Mouse (Mus musculus) adrenal gland, postnatal 25 days (tissue): ENCODE data around the gene Phf5a. TPM values are rescaled to one million over a fixed set of nuclear protein-coding genes. Genes with fewer than 3 reads are reported as not detected.

Experiments used
- DNase-seq: peaks from one replicate; pipeline ENCODE4 v3.0.0; 2021; ENCODE audit warnings: mixed read lengths
- total RNA-seq: library from RNA; stranded (reverse); gene quantifications from 2 replicates; pipeline ENCODE4 v1.2.3, GENCODE M21; 2021

Phf5a gene
- total RNA-seq, 1 experiment from 2014 or later = 58.7 TPM

DNA sequence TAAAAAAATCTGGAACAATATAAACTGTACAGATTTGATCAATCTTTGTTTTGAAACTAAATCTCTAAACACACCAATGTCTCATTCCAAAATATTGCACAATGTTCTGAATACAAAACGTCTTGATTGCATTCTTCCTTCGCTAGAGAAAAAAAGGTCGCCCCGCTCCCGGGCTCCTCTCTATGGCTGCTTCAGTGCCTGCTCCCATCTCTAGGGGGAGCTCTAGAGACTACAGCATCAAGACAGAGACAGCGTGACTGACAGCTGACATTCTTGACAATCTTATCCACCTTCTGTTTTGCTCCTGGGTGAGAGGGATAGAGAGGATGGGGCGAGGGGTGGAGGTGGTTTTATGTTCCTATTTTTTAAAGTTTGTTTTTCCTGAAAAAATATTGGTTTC lies 23.4 kb downstream of the Phf5a start:
- DNase-seq = peak; percentile 48

DNA sequence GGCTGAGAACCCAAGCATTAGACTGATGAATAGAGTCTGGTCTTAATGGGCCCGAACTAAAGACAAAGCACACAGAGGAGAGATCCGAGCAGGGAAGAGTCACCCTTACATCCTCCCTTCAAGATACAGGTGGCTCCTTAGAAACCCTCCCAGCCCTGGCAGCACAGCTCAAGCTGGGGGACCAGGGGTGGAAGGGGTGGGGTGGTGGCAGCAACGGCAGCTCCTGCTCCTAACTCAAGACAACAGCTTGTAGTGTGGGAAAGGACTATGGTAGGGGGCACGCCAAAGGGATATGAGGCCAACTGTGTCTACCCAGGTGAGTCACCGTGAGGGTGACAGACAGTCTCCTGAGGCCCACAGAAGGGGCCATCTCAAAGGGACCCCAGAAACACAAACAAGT lies 23.9 kb downstream of the Phf5a start:
- no peak for DNase-seq

DNA sequence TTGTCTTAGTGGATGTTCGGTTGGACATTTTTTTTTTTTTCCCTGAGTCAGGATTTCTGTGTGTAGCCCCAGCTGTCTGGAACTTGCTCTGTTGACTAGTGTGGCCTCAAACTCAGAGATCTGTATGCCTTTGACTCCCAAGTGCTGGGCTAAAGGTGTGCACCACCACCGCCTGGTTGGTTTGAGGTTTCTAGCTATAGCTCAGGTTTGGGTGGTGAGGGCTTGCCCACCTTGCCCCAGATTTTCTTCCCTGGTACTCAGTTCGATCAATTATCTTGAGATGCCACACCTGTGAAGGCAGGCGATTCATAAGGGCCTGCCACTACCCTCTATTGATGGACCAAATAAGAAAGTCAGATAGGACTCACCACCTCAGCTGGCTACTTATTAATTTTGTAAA lies 24.6 kb downstream of the Phf5a start:
- DNase-seq = no peak

DNA sequence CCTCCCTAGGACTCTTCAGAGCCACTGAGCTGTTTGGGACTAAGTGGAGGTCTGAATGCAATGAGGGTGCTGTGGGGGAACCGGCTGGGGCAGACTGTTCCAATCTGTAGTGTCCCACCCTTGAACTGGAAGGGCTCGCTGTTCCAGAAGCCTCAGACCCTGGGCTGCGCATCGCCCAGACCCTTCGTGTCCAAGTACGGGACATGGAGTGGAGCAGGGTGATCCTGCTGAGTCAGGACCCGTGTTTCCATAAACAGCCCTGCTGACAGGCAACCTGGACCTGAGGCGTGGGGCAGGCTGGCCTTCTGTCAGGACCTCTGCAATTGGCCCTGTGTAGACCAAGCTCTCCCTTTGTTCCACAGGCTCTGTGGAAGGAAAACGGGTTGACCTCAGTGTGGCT lies 25.0 kb downstream of the Phf5a start:
- DNase-seq = no peak

DNA sequence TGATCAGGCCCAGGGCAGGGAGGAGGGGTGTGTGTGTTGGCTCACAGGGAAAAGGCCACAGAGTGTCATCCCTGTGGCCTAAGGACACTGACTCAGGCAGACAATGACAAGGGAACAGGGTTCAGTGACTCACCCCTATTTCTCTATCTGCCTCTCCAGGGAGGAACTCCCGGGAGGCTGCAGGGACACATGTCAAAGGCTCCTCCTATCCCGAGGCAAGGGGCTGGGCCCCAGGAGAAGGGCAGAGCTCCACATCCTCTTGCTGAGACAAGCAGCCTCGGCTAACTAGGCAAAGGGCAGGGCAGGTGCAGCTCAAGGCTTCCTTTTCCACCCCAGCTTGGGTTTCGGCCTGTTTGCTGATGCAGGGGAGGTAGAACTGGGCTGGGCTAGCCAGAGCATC lies 26.0 kb downstream of the Phf5a start:
- peak; percentile 85 for DNase-seq

DNA sequence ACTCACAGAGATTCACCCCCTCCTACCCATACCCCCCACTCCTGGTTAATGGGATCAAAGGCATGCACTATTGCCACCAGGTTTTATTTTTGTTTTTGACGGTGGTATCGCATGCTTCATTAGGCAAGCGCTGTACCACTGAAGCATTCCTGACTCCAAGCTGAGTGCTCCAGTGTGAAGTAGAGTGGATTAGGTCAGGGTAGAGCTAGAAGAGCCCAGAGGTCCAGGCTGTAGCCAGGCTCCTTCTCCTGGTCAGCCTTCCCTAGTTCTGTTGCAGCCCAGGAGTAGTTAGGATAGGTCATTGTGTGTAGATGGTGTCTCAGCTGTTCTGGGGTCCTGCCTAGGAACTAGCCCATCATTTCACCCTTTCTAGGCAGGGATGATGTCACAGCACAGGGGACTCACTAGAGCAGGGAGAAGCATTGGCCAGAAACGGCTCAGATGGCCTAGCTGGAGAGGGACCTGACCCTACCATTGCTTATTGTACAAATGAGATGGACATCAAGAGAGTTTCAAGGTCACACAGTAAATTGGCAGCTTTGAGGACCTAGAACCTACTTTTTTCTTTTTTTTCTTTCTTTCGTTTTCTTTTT lies 26.6 kb downstream of the Phf5a start:
- DNase-seq = no peak

DNA sequence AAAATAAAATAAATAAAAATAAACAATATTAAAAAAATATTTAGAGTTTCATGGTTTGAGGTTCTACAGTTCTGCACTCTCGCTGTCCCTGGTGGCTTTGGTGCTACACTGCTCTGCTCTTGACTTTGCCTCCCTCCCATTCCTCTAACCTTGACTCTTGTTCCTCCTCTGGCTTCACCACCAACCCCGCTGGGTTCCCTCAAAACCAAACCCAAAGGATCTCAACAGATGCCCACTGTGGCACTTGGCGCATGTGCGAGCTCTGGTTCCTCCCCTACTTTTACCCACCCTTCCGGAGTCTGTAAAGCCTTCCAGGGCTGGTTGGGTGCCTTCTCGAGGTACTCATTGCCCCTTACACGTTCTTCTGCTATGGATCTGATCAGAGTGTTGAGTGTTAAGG lies 29.4 kb downstream of the Phf5a start:
- no peak for DNase-seq

DNA sequence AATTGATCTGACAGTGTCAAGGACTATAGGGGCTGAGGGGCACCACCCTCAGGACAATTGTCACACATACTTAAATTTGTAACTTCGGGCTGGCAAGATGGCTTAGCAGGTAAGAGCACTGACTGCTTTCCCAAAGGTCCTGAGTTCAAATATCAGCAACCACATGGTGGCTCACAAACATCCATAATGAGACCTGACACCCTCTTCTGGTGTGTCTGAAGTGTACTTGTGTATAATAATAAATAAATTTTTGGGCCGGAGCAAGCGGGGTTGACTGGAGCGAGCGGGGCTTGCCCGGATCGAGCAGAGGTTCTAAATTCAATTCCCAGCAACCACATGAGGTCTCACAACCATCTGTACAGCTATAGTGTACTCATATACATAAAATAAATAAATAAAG lies 31.4 kb downstream of the Phf5a start:
- DNase-seq = no peak

DNA sequence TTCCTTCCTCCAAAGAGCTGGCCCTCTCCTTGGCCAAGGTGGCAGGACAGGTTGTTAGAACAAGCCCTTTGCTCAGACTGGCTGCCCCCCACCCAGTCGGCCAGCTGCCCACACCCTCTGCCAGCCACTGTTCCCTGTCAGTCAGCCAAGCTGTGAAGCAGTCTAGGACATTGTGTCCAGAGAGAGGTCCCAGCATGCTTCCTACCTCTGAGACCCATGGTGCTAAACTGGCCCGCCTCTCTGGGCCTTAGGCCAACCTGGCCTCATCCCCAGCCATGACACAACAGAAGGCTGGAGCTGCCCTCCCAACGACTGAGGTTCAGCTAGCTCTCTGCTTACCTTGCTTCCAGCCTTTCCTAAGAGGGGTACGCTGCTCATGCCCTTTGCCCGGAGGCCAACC lies 32.1 kb downstream of the Phf5a start:
- DNase-seq = peak; percentile 82

DNA sequence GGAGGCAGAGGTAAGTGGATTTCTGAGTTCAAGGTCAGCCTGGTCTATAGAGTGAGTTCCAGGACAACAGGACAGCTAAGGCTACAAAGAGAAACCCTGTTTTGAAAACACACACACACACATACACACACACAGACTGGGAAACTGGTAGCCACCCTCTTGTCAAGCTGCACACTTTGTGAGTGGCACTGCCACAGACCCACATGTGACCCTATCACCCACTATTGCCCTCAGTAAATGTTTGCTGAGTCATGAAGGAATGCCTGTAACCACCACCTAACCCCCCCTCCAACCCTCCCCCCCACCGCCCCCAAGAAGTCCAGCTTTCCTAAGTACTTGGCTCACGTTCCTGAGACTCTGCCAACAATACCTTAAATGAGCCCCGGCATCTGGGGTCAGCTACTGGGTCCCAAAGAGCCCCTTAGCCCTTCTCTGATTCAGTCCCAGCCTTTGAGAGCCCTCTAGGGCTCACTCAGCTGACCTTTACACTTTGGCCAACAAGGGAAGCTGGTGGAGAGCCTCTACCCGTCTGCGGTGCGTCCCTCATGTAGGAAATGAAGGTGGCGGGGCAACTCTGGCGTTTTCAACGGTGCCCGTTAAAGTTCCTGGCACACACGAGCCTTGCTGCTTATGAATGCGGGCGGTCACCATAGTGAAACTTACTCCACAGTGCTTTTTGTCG lies 33.0 kb downstream of the Phf5a start:
- DNase-seq = no peak

DNA sequence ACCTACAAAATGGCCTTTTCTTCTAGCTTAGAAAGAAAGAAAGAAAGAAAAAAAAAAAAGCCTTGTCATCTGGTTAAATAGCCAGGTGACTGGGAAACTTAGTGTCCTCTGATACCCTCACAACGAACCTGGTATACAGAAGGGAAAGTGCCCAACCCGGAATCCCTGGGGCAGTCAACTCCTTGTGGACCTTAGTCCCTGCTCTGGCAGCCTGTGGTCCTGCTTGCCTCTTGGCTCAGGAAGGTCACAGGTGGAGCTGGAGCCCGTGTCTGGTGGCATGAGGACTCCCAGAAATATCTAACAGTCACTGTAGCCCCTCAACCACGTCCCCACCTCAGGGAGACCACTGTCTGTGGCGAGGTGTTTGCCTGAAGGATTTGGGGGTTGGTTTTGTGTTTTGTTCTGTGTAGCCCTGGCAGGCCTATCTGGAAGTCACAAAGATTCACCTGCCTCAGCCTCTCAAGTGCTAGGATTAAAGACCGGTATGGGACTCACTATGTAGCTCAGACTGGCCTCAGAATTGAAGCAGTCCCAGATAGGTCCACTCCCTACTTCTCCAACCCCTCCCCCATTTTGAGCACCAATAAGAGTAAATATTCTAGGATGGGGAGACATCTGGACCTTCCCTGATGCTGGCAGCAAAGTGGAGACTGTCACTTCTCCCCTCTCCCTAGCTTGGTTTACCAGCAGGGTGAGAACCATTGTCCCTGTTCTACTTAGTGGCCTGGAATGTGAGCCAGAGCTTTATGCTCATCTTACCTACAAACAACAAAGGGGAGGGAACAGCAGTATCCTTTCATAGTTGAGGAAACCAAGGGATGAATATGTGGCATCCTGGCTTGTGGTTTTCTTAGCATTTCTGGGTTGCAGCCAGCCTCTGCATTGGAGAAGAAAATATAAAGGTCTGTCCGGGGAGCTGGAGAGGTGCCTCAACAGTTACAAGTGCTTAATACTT lies 34.5 kb downstream of the Phf5a start:
- no peak for DNase-seq

DNA sequence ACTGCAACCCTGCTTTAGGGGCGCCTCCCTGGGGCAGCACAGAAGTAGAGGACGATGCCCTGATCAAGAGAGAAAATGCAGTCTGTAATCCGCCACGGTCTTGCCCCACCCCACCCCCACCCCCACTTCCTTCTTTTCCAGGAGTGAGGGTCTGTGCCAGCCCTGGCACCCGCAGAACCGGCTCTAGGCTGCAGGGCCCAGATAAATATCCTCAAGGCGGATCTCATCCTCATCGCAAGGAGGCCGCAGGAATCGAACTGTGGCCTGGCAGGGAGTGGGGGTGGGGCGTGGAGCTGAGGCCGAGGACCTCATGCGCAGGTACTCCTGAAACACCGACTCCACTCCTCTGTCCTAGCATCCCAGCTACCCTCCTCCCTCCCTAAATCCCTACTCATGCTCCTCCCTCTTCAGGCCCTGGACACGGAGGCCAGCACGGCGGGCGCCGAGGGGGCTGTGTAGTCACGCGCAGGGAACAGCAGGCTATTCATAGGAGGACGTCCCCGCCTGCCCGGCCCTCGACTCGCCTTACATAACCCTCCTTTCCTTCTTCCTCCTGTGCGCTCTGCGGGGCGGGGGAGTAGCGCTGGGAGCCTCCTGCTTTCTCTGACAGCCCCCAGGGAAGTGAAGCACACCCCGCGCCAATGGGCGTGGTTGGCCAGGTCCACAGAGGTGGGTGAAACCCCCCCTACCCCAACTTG lies 35.4 kb downstream of the Phf5a start:
- peak; percentile 73 for DNase-seq

DNA sequence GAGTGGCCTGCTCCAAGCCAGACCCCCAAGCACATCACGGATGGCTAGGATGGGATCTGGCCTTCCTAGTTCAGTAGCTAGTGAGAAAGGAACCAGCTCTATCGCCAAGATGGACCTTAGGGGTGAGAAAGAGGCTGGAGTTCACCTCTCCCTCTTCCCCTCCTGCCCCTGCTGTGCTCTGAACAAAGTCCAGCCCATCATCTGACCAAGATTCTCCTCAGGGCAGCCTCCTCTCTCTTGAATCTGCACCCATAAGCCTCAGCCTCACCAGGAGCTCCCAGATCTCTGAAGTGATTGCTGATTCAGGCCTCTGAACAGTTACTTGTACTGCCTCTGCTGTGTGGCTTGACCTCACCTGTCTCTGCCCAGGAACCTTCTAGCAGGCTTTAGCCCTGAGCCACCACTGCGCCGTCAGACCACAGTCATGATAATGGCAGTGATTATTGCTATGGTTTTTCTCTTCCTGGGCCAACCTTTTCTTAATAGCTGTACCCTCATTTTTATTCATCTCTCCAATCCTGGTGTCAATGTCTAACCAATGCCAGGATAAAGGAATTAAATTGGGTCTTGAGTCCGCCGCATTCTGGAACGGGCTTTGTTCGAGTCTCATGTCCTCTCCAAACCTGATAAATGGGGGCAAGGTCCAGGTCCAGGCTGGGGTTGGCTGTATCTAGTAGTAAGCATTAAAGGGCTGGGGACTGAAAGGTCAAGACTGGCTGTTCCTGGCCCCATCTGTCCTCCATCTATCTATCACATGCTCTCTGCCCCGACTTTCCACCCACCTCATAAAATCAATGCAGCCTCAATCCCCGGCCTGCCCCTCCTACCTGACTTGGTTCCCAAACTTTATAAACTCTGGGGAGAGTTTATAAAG lies 36.5 kb downstream of the Phf5a start:
- DNase-seq = no peak

DNA sequence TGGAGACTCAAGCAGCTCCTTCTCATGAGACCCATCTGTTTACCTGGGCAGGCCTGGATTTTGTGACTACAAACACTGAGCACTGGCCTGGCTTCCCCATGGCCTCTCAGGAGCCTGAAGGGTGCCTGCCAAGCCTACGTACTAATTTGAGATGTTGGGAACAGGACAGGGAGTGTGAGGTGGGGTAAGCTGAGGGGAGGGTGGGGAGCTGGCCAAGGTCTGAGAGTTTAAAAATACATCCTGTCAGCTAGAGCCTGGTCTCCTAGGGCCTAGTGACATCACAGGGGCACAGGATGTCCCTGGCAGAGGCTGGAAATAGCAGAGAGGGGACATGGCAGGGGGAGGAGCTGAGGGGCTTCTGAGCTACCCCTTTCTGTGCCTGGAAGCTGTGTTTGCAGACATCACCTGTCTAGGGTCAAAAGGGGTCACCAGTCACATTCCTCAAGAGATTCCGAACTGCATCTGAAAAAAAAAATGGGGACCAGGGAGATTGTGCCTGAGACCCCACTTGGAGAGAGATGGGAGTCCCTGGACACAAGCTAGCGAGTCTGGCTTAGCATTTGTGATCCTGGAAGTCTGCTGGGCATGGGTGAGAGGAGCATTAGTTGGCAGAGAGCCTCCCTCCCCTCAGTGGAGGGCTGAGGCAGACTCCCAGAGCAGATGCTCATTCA lies 37.4 kb downstream of the Phf5a start:
- no peak for DNase-seq

DNA sequence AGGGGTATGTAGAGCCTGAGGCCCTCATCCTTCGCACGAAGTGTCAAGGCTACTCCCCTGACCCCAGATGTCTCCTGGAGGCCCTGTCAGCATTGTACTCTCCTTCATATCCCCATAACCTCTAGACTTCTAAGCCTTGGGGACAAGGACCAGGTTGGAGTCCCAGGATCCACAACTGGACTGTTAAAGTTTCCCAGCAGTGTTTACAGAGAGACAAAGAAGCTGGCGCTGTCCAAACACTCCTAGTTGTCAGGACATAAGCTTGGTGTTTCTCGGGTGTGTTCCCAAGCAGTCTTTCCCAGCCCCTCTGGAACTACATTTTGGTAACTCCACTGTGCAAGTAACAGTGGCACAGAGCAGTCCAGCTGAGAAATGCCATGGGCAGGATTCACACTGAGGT lies 38.2 kb downstream of the Phf5a start:
- no peak for DNase-seq

DNA sequence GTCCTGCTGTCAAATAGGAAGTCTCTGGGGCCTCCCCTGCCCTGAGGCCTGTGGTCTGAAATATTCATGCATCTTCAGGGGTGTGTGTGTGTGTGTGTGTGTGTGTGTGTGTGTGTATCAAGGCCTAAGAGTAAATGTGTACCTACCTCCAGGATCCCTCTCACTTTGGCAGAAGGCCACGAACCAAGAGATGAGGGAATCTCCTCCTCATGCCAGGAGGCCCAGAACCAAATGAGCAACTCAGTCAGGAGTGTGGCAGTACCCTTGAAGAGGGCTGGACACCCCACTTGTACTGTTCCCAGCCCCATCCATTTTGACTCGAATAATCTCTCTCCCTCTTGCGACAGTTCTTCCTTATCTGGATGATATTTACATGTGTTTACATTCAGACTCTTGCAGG lies 39.5 kb downstream of the Phf5a start:
- DNase-seq = no peak

DNA sequence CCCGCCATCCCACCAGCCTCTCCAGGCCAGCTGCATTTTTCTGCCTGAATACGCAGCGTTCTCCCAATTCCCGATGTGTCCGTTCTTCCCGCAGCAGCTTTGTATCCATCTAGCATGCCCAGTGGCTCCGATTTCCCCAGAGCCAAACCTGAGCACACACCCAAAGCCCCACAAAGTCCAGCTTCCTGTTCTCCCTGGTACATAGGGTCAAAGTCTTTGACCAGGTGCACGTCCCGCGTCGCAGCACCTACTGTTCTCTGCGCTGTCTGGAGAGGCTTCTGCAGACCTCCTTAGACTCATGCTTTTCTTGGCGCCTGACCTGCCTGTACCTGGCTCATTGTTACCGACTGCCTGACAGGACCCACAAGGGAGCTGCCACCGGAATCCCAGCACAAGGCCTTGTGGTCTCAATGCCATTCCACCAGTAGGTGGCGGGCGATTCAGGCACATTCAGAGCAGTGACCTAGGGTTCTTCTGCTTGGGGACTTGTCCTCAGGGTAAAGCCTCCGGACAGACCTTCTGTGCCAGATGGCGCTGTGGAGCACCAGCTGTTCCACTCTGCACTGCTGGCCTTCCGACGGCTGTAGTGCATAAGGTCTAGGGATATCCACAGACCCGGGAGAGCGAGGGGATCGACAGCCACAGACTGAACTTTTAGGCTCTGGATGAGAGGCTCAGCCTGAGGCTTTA lies 40.4 kb downstream of the Phf5a start:
- DNase-seq = peak; percentile 91

DNA sequence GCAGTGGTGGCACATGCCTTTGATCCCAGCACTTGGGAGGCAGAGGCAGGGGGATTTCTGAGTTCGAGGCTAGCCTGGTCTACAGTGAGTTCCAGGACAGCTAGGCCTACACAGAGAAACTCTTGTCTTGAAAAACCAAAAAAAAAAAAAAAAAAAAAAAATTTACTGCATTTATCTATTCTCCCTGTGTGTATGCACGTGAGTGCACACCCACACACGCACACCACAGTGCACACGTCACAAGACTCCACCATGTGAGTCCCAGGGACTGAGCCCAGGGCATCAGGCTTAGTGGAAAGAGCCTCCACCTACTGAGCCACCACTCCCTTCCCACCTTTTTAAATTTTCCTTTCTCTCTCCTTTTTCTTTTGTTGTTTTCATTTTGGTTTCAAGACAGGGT lies 41.2 kb downstream of the Phf5a start:
- DNase-seq = no peak

DNA sequence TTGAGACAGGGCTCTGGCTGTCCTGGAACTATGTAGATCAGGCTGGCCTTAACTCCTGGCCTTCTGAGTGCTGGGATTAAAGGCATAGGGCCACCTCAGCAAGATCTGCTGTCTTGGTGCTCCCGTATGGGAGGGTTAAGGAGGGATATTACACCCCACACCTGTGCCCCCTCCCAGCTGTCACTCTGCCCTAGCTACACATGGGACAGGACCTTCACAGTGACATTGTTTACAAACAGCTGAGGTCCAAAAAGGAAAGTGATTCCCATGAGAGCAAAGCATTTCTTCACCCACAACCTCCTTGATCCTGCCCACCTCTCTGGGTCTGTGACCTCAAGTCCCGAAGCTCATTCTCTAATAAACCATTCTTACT lies 42.5 kb downstream of the Phf5a start:
- DNase-seq = no peak

DNA sequence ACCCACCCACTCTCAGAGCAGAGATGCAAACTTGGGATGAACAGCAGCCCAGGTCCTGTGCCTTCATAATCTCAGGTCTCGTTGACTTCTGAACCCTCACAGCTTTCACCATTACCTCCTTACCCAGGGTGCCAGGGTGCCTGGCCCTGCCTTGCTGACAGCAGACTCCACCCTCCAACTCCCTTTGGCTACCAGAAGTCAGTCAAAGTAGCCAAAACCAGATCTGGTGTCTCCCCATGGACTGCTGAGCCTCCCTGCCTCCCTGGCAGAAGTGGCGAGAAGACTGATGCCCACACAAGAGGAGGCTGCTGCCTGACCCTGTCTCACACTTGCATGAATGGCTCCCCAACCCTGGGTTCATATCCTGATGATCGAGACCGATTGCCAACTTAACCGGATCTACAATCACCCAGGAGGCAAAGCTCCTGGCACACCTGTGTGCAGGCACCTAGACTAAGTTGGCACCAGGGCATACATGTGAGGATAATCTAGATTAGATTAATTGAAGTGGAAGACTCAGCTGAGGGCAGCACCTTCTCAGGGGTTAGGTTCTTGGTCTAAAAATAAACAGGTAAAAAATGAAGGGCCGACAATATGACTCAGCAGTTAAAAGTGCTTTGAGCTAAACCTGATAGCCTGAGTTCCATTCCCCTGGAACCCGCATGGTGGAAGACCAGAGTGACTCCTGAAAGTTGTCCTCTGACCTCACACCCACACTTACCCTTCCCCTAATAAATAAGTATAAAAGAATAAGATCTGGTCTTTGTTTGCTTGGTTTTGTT lies 43.1 kb downstream of the Phf5a start:
- no peak for DNase-seq
